Mouse (Mus musculus) kidney, postnatal 36 days (tissue): ENCODE data around the gene Matn4.

Experiments used
- DNase-seq, 2 experiments: peaks; one replicate each; pipeline ENCODE4 v3.0.0; 2021 to 2022; ENCODE audit warnings: mixed read lengths in 2 of 2

Gene Matn4

GRCm38 (mm10) chr2:164405060-164405459 is at the start of gene Matn4:
Gene Matn4, minus strand, starts transcription at chr2:164405160.
- no peak for DNase-seq

GRCm38 (mm10) chr2:164453887-164454500 is 49.0 kb upstream of the Matn4 start:
- DNase-seq: peak; percentile 55 to 56

GRCm38 (mm10) chr2:164453047-164453757 is 48.2 kb upstream of the Matn4 start:
- DNase-seq: peak in 1 of 2 experiments; percentile 57

- DNase-seq: peak in 1 of 2 experiments; percentile 55
Observed at GRCm38 (mm10) chr2:164452000-164452676, 47.2 kb upstream of the Matn4 start.

- DNase-seq: no peak
Observed at GRCm38 (mm10) chr2:164449341-164450042, 44.5 kb upstream of the Matn4 start.

GRCm38 (mm10) chr2:164448921-164449320 is 44.0 kb upstream of the Matn4 start:
- no peak for DNase-seq

GRCm38 (mm10) chr2:164448140-164448539 is 43.2 kb upstream of the Matn4 start:
- DNase-seq: peak in 1 of 2 experiments; percentile 49

- DNase-seq: no peak
Observed at GRCm38 (mm10) chr2:164446086-164446469, 41.1 kb upstream of the Matn4 start.

- no peak for DNase-seq
Observed at GRCm38 (mm10) chr2:164445399-164446085, 40.6 kb upstream of the Matn4 start.

GRCm38 (mm10) chr2:164444701-164445100 is 39.7 kb upstream of the Matn4 start:
- no peak for DNase-seq

GRCm38 (mm10) chr2:164443460-164444000 is 38.6 kb upstream of the Matn4 start, which contains the start of gene Sdc4:
Gene Sdc4, minus strand, starts transcription at chr2:164443887.
- no peak for DNase-seq

GRCm38 (mm10) chr2:164443051-164443437 is 38.1 kb upstream of the Matn4 start:
- DNase-seq: peak; percentile 93 to 95

GRCm38 (mm10) chr2:164442315-164443050 is 37.5 kb upstream of the Matn4 start:
- DNase-seq: peak in 1 of 2 experiments; percentile 58

GRCm38 (mm10) chr2:164441731-164442130 is 36.8 kb upstream of the Matn4 start:
- no peak for DNase-seq

- DNase-seq: peak in 1 of 2 experiments; percentile 71
Observed at GRCm38 (mm10) chr2:164441155-164441554, 36.2 kb upstream of the Matn4 start.

GRCm38 (mm10) chr2:164440314-164440713 is 35.4 kb upstream of the Matn4 start:
- DNase-seq: peak in 1 of 2 experiments; percentile 60

- DNase-seq: no peak
Observed at GRCm38 (mm10) chr2:164439001-164439421, 34.1 kb upstream of the Matn4 start.

- peak in 1 of 2 experiments; percentile 40 for DNase-seq
Observed at GRCm38 (mm10) chr2:164438257-164438656, 33.3 kb upstream of the Matn4 start.

GRCm38 (mm10) chr2:164437710-164438109 is 32.8 kb upstream of the Matn4 start:
- peak; percentile 81 to 86 for DNase-seq

GRCm38 (mm10) chr2:164436961-164437360 is 32.0 kb upstream of the Matn4 start:
- DNase-seq: peak; percentile 79 to 90
